9 mouse cellular contexts compared by ENCODE assay signal in the genomic region with DNA sequence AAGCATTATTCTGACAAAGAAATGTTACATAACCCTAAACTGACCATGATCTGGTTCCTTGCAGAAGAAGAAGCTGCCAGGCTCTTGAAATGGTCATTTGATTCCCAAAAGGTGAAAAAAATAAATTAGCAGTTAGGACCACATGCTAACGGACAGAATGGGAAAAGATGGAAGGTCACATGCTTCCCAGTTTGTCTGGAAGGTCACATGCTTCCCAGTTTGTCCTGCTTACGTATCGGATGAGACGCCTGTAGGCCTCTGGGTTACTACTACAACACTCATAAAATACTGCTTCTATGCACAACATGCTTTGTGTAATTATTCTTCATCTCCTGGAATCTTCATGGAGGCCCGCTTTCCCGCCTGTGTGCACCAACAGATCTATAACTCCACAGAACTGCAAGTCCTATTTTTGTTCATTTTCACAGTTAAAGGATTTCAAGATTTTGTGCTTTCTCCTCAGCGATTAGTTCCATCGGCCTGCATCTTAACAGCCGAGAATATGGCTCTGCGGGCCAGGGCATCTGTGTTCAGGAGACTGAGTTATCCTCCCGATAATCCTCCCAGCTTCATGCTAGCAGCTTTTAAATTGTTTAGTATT. TPM values are rescaled to one million over a fixed set of nuclear protein-coding genes. Genes with fewer than 3 reads are reported as not detected.
DNase-seq lines count a peak whose midpoint lies in the region; ATAC-seq and TF ChIP-seq lines count a peak whose summit lies in the region.
"Had no signal": no experiment of that assay in that cellular context is flagged by ENCODE, and none has a peak within 500 bp of the region (broad histone marks: within the 10 kb centered on the region; RNA-seq: fewer than 3 reads in every experiment).

No protein-coding gene starts in this region.

- intact Hi-C loops in left cerebral cortex, adult 2 months (cut with DNase I) = loop anchor here (1.0 kb wide), 1 partner anchor 36 kb away; a partner anchor contains a TSS
- intact Hi-C loops in gastrocnemius, postnatal 14 days (cut with DNase I; ENCODE audit: low total_unique reads) = no loop called here

- DNase-seq in left cerebral cortex, adult 2 months (ENCODE audit: extremely low spot score in 1 of 2, low spot score in 2 of 2) = no peak
- DNase-seq in left cerebral cortex, adult 11 months (ENCODE audit: low spot score) = no peak
- peak; percentile 45 for DNase-seq in ZHBTc4 (ENCODE audit: low read depth, low spot score)
- DNase-seq in forebrain, postnatal 0 days = no peak
- peak; percentile 20 for DNase-seq in layer of hippocampus, adult 9-10 months (ENCODE audit: low spot score)
- no peak for DNase-seq in gastrocnemius, postnatal 14 days
- DNase-seq in gastrocnemius, postnatal 10 days = no peak

- H3K4me3 ChIP-seq in left cerebral cortex, adult 2 months = peak overlapping the region; percentile 88
- peak overlapping the region; percentile 77 for H3K4me3 ChIP-seq in forebrain, postnatal 0 days (ENCODE audit: low read depth, low read length)
- peak overlapping the region; percentile 77 for H3K4me3 ChIP-seq in neural tube, embryonic 13.5 days

- peak overlapping the region; percentile 77 for H3K4me2 ChIP-seq in forebrain, postnatal 0 days (ENCODE audit: low read depth)
- H3K4me2 ChIP-seq in neural tube, embryonic 13.5 days = peak overlapping the region; percentile 76

- no peaks in the 10 kb centered on the region for H3K36me3 ChIP-seq in forebrain, postnatal 0 days (ENCODE audit: insufficient read depth)
- H3K36me3 ChIP-seq in neural tube, embryonic 13.5 days = no peaks in the 10 kb centered on the region

- H3K9me3 ChIP-seq in forebrain, postnatal 0 days (ENCODE audit: low read length) = no peaks in the 10 kb centered on the region
- H3K9me3 ChIP-seq in neural tube, embryonic 13.5 days = no peaks in the 10 kb centered on the region

- no peak for ATAC-seq in forebrain, postnatal 0 days
- peak; percentile 2 for ATAC-seq in neural tube, embryonic 13.5 days (ENCODE audit: low read depth)

- H3K27me3 ChIP-seq in forebrain, postnatal 0 days (ENCODE audit: insufficient read depth, low read length) = no peaks in the 10 kb centered on the region
- no peaks in the 10 kb centered on the region for H3K27me3 ChIP-seq in neural tube, embryonic 13.5 days

- peak overlapping the region; percentile 84 for H3K9ac ChIP-seq in forebrain, postnatal 0 days
- peak overlapping the region; percentile 87 for H3K9ac ChIP-seq in neural tube, embryonic 13.5 days

- H3K27ac ChIP-seq in left cerebral cortex, adult 2 months = peak overlapping the region; percentile 99
- peak overlapping the region; percentile 99 for H3K27ac ChIP-seq in forebrain, postnatal 0 days (ENCODE audit: low read depth, low read length)
- peak overlapping the region; percentile 100 for H3K27ac ChIP-seq in neural tube, embryonic 13.5 days (replicated peaks)

- no peak for TF ChIP-seq CTCF in left cerebral cortex, adult 2 months (IDR thresholded peaks at IDR 0.05)
- TF ChIP-seq CTCF in forebrain, postnatal 0 days (IDR thresholded peaks at IDR 0.05; ENCODE audit: low read depth) = no peak

- peaks cover 26% of the 10 kb centered on the region for H3K4me1 ChIP-seq in forebrain, postnatal 0 days (ENCODE audit: insufficient read depth)
- peaks cover 48% of the 10 kb centered on the region for H3K4me1 ChIP-seq in neural tube, embryonic 13.5 days (replicated peaks)

- WGBS in forebrain, postnatal 0 days = 22% methylated on average over 11 of the region's 11 CpGs
- WGBS in neural tube, embryonic 13.5 days = 19% methylated on average over 11 of the region's 11 CpGs

RNA-seq across cellular contexts. Expression of a gene that starts 1.1 kb away (rescaled TPM):
- 10 to 100 TPM; 23.4 to 24.5 TPM for total RNA-seq in left cerebral cortex, adult 2 months (2021)
- 16.3 and 19.6 TPM in 2 replicates for total RNA-seq in forebrain, postnatal 0 days (2014; rRNA removed)
- 17.8 and 24.8 TPM in 2 replicates for polyA plus RNA-seq in forebrain, postnatal 0 days (2015; fragmentation: Nextera tagmentation; extraction: Ambion mirVana)
- 25.7 and 33.7 TPM in 2 replicates for polyA plus RNA-seq in neural tube, embryonic 13.5 days (2015; fragmentation: Nextera tagmentation; extraction: Ambion mirVana)
- total RNA-seq in gastrocnemius, postnatal 14 days (2021) = 1 to 10 TPM; 8.4 to 8.5 TPM
- 10 to 100 TPM in 1 of 2 experiments, 1 to 10 TPM in 1; 8.7 to 11.4 TPM for total RNA-seq in gastrocnemius, postnatal 10 days (2021)

RNA-seq across cellular contexts. Expression of a gene that starts 36.1 kb away (rescaled TPM):
- 100 to 1,000 TPM; 261 to 262 TPM for total RNA-seq in left cerebral cortex, adult 2 months (2021)
- 3,418 and 3,587 TPM in 2 replicates for total RNA-seq in forebrain, postnatal 0 days (2014; rRNA removed)
- 2,464 and 2,886 TPM in 2 replicates for polyA plus RNA-seq in forebrain, postnatal 0 days (2015; fragmentation: Nextera tagmentation; extraction: Ambion mirVana)
- polyA plus RNA-seq in neural tube, embryonic 13.5 days (2015; fragmentation: Nextera tagmentation; extraction: Ambion mirVana) = 3,608 and 3,867 TPM in 2 replicates
- 100 to 1,000 TPM; 448 to 473 TPM for total RNA-seq in gastrocnemius, postnatal 14 days (2021)
- total RNA-seq in gastrocnemius, postnatal 10 days (2021) = 100 to 1,000 TPM; 573 to 601 TPM

RNA-seq across cellular contexts. Expression of a gene that starts 43.1 kb away (rescaled TPM):
- total RNA-seq in left cerebral cortex, adult 2 months (2021) = under 1 TPM; 0.61 to 0.84 TPM
- total RNA-seq in forebrain, postnatal 0 days (2014; rRNA removed) = 21.1 and 21.2 TPM in 2 replicates
- 11.3 and 17.3 TPM in 2 replicates for polyA plus RNA-seq in forebrain, postnatal 0 days (2015; fragmentation: Nextera tagmentation; extraction: Ambion mirVana)
- polyA plus RNA-seq in neural tube, embryonic 13.5 days (2015; fragmentation: Nextera tagmentation; extraction: Ambion mirVana) = 0.15 TPM in 1 of 2 replicates, not detected in the other
- total RNA-seq in gastrocnemius, postnatal 14 days (2021) = not detected
- not detected for total RNA-seq in gastrocnemius, postnatal 10 days (2021)
- total RNA-seq: common myeloid progenitor, adult 5-6 weeks had no signal

RNA-seq across cellular contexts. Expression of a gene that starts 54.3 kb away (rescaled TPM):
- total RNA-seq in left cerebral cortex, adult 2 months (2021) = 10 to 100 TPM; 26.7 to 28.3 TPM
- 64.2 and 81.2 TPM in 2 replicates for total RNA-seq in forebrain, postnatal 0 days (2014; rRNA removed)
- polyA plus RNA-seq in forebrain, postnatal 0 days (2015; fragmentation: Nextera tagmentation; extraction: Ambion mirVana) = 68.4 and 70.5 TPM in 2 replicates
- 72.2 and 73.4 TPM in 2 replicates for polyA plus RNA-seq in neural tube, embryonic 13.5 days (2015; fragmentation: Nextera tagmentation; extraction: Ambion mirVana)
- total RNA-seq in gastrocnemius, postnatal 14 days (2021) = 10 to 100 TPM; 18.3 to 18.4 TPM
- 10 to 100 TPM; 19.9 to 20.6 TPM for total RNA-seq in gastrocnemius, postnatal 10 days (2021)

Comparison
In these comparisons a context has a peak if more than half of its experiments do, and no peak if none do; other contexts are left out.
1. DNase-seq: peak in ZHBTc4 (single experiment) and layer of hippocampus, adult 9-10 months (single experiment); none in left cerebral cortex, adult 2 months (0 of 2), left cerebral cortex, adult 11 months (single experiment), forebrain, postnatal 0 days (single experiment), gastrocnemius, postnatal 14 days (single experiment) and gastrocnemius, postnatal 10 days (single experiment).
2. RNA of a gene that starts 43.1 kb away (total RNA-seq): 21.1 to 21.2 TPM in forebrain, postnatal 0 days; 0.61 to 0.84 TPM in left cerebral cortex, adult 2 months, not detected in gastrocnemius, postnatal 10 days and not detected in gastrocnemius, postnatal 14 days; every median in the first group is over 10 times any median in the second.
3. Peak in every context shown above with its lines, with median percentiles within 50 percentile points of each other: H3K27ac ChIP-seq and H3K4me3 ChIP-seq.